Mouse (Mus musculus): ENCODE data around the gene Hsd11b2.
"Not testable (repeated sequence)": the region's sequence is repeated elsewhere in the genome, so short reads cannot be mapped to it uniquely, and the experiment has no call there.

Gene Hsd11b2

DNA sequence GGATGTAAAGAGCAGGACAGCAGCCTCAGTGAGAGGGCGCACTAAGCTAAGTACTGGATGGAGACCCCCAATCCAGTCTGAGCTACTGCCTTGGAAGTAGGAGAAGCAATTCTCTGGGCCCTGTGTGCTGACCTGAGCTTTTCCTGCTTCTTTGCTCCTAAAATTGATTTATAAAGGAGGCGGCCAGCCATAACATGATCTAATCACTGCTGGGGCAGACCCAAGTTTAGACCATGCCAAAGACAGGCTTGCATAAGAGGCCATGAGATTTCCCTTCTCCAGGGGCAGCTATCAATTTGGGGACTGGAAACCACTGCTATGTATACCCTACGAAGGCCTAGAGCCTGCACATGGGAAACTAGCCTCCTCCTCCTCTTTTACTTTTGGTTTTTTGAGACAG lies 10.7 kb downstream of the Hsd11b2 start:
- DNase-seq = no peak

GRCm38 (mm10) chr8:105531774-105532173 lies 13.2 kb downstream of the Hsd11b2 start:
- peak; percentile 83 for DNase-seq

- peak; percentile 51 for DNase-seq
These were observed 14.9 kb downstream of the Hsd11b2 start for GRCm38 (mm10) chr8:105533439-105533838.

GRCm38 (mm10) chr8:105533892-105534329 lies 15.4 kb downstream of the Hsd11b2 start:
- peak; percentile 89 for DNase-seq

- no peak for DNase-seq
These were observed 18.0 kb downstream of the Hsd11b2 start for GRCm38 (mm10) chr8:105536546-105536945.

DNA sequence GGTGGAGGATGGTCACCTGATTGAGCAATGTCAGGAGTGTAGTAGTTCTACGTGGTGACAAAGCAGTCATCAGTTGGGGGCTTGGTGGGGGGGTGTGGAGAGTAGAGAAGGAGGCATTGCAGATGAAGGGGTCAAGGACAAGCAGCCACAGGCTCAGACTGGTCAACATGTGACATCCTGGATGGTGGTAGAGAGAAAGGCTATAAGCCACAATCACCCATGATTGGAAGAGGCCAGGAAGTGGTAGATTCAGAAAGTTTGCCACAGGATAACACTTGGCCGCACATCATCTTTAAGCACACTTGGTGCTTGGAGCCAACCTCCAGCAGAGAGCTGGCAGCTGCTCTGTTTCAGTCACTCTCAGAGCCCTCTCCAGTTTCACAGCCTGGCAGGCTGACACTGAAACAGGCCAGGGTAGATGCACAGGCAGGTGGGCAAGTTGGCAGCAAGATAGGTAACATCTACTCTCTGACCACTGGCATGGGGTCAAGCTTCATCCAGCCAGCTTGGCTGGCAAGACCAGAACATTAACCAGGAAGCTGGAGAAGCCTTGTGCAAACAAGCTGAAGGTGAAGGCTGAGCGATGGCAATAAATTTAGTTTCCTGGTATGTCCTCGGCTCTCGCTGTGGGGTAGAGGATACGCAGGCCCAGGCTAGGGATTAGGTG lies 18.6 kb downstream of the Hsd11b2 start:
- DNase-seq = no peak

- no peak for DNase-seq
These were observed 20.4 kb downstream of the Hsd11b2 start for GRCm38 (mm10) chr8:105538940-105539339.

DNA sequence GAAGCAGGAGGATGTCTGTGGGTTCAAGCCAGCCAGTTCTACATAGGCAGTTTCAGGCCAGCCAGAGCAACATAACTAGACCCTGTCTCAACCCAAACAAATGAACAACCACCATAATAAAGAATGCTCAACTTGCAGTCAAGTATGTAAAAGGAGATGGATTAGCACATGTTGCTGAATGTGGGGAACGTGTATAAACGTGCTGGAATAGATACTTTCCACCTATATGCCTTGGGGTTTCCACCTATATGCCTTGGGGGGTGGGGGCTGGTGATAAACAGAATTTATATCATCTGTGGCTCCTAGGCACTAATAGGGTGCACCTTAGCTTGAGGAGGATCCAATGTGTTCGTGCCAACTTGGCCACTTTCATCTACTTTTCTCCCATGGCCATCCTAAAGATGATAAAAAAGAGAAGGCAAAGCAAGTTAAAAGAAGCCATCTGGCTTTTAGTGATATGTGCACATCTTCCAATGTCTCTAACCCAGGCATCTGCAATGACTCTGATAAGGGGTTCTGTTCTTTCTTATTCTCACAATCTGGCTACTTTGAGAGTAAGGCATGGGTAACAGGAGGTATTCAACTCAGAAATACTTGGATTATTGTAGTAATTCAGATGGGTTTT lies 23.6 kb downstream of the Hsd11b2 start:
- no peak for DNase-seq

DNA sequence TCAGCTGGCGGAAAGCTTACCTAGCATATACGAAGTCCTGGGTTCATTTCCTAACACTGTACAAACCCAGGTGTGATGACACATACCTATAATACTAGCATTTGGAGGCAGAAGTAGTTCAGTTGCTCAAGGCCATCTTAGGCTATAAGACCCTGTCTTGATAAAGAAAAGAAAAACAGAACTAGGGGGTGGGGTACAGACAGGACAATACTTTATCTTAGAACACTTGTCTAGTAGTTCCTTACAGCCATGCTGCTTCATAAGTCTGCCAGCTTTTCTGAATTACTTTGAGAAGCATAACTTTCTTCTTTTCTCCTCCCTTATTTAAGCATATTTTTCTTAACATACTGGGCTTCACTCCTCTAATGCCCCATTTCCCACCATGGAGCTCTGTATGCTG lies 24.3 kb downstream of the Hsd11b2 start:
- DNase-seq = no peak

DNA sequence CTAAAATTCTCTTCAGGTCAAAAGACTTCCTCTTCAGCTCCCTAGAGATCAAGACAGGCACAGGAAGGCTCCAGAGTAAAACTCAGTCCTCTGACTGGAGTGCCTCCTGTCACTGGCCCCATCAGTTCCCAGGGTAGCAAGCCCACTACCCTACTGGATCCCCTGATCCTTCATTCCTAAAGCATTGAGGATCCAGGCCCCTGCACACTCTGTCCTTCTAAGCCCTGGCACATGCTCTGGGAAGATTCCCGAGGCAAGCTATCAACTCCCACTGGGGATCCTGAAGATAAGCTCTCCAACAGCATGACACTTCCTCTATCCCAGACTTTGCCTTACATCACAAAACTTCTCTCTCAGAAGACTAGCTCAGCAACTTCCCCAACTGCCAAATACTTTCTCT lies 25.1 kb downstream of the Hsd11b2 start:
- DNase-seq = no peak

DNA sequence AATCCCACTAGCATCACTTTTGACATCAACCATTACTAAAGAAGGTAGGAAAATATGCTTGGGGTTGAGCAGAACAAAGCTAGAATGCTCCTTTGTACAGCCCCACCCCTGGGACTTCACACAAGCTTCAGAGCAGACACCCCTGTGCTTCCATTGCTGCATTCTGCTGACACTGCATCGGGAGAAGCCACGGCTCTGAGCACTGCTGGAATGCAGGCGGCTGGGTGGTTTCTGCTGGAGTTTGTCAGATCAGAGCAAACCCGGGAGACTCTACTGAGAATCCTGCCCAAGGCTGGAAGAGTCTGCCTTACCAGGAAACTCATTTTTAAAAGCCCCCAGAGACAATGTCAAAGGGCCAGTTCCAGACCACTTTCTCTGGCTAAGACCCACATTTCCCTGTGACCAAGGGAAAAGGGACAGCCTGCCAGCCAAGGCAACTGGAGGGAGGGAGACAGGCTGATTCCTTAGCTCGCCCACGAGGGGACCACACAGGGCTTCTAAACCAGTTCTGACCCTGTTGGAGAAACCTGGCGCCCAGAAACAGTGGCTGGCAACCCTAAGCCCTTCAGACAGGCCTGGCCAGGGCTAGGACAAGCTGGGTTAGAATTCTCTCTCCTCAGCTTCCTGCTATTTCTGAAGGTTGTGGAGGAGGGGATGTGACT lies 26.1 kb downstream of the Hsd11b2 start:
- DNase-seq = no peak

- DNase-seq = no peak
These were observed 26.7 kb downstream of the Hsd11b2 start for GRCm38 (mm10) chr8:105545249-105545648.

- peak; percentile 57 for DNase-seq
These were observed 28.1 kb downstream of the Hsd11b2 start for GRCm38 (mm10) chr8:105546384-105547350.

- no peak for DNase-seq
These were observed 31.0 kb downstream of the Hsd11b2 start for GRCm38 (mm10) chr8:105549506-105549905.

GRCm38 (mm10) chr8:105550083-105550482 lies 31.5 kb downstream of the Hsd11b2 start:
- no peak for DNase-seq

DNA sequence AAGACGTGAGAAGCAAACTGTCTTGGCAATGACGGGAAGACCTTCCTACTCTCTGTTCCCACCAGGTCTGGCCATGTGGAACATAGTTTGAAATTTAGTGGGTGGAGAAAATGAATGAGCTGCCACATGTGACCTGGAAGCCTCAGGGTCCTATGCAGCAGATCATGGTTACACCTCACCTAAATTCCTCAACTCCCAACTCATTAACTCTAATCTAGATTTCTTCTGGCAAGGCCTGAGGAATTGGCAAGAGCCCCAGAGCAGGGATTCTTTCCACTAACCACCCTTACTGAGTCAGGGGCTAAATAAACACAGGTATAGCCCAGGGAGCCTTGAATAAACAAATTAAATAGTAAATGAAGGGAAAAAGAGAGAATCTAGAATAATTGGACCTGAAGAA lies 33.5 kb downstream of the Hsd11b2 start:
- DNase-seq = no peak

GRCm38 (mm10) chr8:105552824-105553223 lies 34.3 kb downstream of the Hsd11b2 start:
- DNase-seq = no peak

DNA sequence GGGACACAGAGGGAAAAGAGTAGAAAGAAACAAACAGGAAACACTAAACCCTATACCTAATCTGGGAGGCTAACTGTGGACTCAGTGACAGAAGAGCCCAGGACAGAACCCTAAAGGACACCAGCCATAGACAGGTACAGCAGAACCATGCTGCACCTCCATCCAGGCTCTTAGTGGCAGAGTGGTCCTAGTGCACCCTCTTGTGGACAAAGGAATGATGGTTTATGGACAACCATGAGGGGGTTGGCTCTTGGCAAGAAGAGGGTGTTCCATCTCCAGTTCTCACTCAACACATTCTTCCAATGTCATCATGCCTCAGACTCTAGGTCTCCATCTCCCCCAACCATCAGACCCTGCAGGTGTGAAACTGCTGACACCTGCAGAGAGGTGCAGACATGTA lies 35.5 kb downstream of the Hsd11b2 start:
- peak; percentile 74 for DNase-seq

GRCm38 (mm10) chr8:105555230-105555629 lies 36.7 kb downstream of the Hsd11b2 start:
- no peak for DNase-seq

DNA sequence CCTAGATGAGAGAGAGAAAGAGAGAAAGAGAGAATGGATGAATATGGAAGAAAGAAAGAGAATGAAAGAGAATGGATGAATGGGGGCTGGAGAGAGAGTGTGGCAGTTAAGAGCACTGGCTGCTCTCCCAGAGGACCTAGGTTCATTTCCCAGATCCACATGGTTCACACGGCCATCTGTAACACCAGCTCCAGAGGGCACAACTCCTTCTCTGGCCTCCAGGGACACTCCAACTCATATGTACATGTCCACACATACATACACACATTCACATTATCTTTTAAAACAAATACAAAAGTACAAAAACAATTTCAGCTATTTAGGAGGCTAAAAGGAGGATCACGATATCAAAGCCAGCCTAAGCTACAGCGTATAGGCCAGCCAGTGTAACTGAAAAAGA lies 44.3 kb downstream of the Hsd11b2 start:
- DNase-seq = no peak

DNA sequence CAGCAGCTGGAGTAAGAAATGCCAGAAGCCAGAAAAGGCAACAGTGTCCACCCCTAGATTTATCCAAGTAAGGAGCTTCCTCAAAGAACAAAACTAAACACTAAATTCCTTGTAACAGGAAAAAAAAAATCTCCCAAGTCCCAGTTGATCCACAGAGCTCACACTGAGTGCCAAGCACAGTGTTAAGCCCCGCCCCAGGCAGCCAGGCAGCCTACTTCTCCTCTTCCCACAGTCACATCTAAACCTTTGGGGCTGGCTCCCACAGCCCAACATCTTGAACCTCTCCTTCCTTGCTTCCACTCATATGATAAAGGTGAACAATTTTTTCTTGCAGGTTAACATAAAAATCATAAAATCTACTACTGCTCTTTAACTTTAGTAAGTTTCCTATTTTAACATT lies 45.3 kb downstream of the Hsd11b2 start:
- no peak for DNase-seq

- not testable (repeated sequence) for DNase-seq
These were observed 46.1 kb downstream of the Hsd11b2 start for GRCm38 (mm10) chr8:105564573-105565229.
